16 mouse cellular contexts compared by ENCODE assay signal in the genomic region with DNA sequence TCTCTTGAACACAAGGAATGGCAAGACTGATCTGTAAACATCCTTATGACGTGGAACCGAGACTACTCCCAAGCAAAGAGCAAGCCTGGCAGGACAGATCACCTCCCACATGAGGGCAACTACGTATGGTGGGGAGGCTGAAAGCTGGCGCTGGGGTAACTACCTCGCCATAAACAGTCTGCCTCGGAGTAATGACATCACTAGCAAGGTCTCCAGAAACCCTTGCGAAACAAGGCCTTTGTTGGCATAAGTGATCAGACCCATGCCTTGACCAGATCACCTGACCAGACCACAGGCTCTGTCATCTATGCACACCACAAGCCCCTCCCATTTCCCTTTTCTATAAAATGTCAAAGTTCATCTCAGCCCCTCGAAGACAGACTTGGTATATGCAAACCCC. TPM values are rescaled to one million over a fixed set of nuclear protein-coding genes. Genes with fewer than 3 reads are reported as not detected.
DNase-seq lines count a peak whose midpoint lies in the region; ATAC-seq lines count a peak whose summit lies in the region.
"Had no signal": no experiment of that assay in that cellular context is flagged by ENCODE, and none has a peak within 500 bp of the region (broad histone marks: within the 10 kb centered on the region; RNA-seq: fewer than 3 reads in every experiment).

No protein-coding gene starts in this region.

- no peak overlapping the region for H3K9ac ChIP-seq in midbrain, embryonic 16.5 days (ENCODE audit: low read depth, low read length)
- H3K9ac ChIP-seq in midbrain, embryonic 15.5 days: no peak overlapping the region

- peaks cover 7% of the 10 kb centered on the region for H3K4me1 ChIP-seq in midbrain, embryonic 16.5 days (ENCODE audit: control insufficient read depth, insufficient read depth, low read length)
- H3K4me1 ChIP-seq in midbrain, embryonic 15.5 days: peaks cover 13% of the 10 kb centered on the region

- H3K4me3 ChIP-seq in midbrain, embryonic 16.5 days (ENCODE audit: low read depth, low read length): no peak overlapping the region
- H3K4me3 ChIP-seq in midbrain, embryonic 15.5 days: no peak overlapping the region

- 79% methylated on average over 8 of the region's 8 CpGs for WGBS in midbrain, embryonic 16.5 days
- 82% methylated on average over 8 of the region's 8 CpGs for WGBS in midbrain, embryonic 15.5 days

- peaks cover 2% of the 10 kb centered on the region for H3K36me3 ChIP-seq in midbrain, embryonic 16.5 days (ENCODE audit: control insufficient read depth, insufficient read depth, low read length)
- H3K36me3 ChIP-seq in midbrain, embryonic 15.5 days (replicated peaks): peaks cover 7% of the 10 kb centered on the region; the same call in 1 of the 2 replicates

- H3K27me3 ChIP-seq in midbrain, embryonic 16.5 days (ENCODE audit: control insufficient read depth, insufficient read depth, low read depth, low read length): no peaks in the 10 kb centered on the region
- H3K27me3 ChIP-seq in midbrain, embryonic 15.5 days (replicated peaks): no peaks in the 10 kb centered on the region
- H3K27me3 ChIP-seq: liver, embryonic 15.5 days; Patski had no signal

- no peaks in the 10 kb centered on the region for H3K9me3 ChIP-seq in midbrain, embryonic 16.5 days (replicated peaks; ENCODE audit: control insufficient read depth, low read length, poor library complexity, severe bottlenecking)
- H3K9me3 ChIP-seq in midbrain, embryonic 15.5 days: no peaks in the 10 kb centered on the region
- H3K9me3 ChIP-seq: liver, embryonic 15.5 days; midbrain, embryonic 10.5 days had no signal

- ATAC-seq in megakaryocyte, adult 5-6 weeks (ENCODE audit: poor library complexity, severe bottlenecking): 0 out of 2 replicates have a peak, but pooled peaks have one; percentile 22
- ATAC-seq in midbrain, embryonic 16.5 days: no peak; the same call in 1 of the 2 replicates
- ATAC-seq in midbrain, embryonic 15.5 days (replicated peaks): no peak; the same call in 1 of the 2 replicates

- peak; percentile 18 for DNase-seq in adrenal gland, adult 2 months
- DNase-seq in adrenal gland, postnatal 14 days: no peak
- DNase-seq in lung, postnatal 36 days: peak; percentile 25
- DNase-seq in lung, postnatal 14 days: no peak
- DNase-seq in yolk sac, embryonic 10.5 days (ENCODE audit: low spot score): peak; percentile 42
- DNase-seq: adrenal gland, postnatal 10 days; kidney, adult 11 months; kidney, postnatal 36 days had no signal

- no peak overlapping the region for H3K4me2 ChIP-seq in midbrain, embryonic 16.5 days (ENCODE audit: low read length)
- no peak overlapping the region for H3K4me2 ChIP-seq in midbrain, embryonic 15.5 days

- no peak overlapping the region for H3K27ac ChIP-seq in midbrain, embryonic 16.5 days (ENCODE audit: low read length)
- H3K27ac ChIP-seq in midbrain, embryonic 15.5 days: no peak overlapping the region
- H3K27ac ChIP-seq: liver, embryonic 15.5 days; midbrain, embryonic 10.5 days had no signal

RNA-seq across cellular contexts. Expression of a gene that starts 0.9 kb away (rescaled TPM):
- 10 to 100 TPM; 27.2 to 27.9 TPM for total RNA-seq in adrenal gland, adult 2 months (2021)
- 13.9 and 17.1 TPM in 2 replicates for polyA plus RNA-seq in adrenal gland, adult 2 months (2012; rRNA removed)
- total RNA-seq in adrenal gland, postnatal 14 days (2021): 29.1 and 31.8 TPM in 2 replicates
- 36.7 and 48.1 TPM in 2 replicates for total RNA-seq in megakaryocyte, adult 5-6 weeks (2015)
- total RNA-seq in megakaryocyte, adult 5-6 weeks (2017): 43.0 and 43.7 TPM in 2 replicates
- polyA plus RNA-seq in midbrain, embryonic 16.5 days (2015; fragmentation: Nextera tagmentation; extraction: Ambion mirVana): 71.7 and 73.4 TPM in 2 replicates
- 69.9 and 70.9 TPM in 2 replicates for polyA plus RNA-seq in midbrain, embryonic 15.5 days (2015; fragmentation: Nextera tagmentation; extraction: Ambion mirVana)

RNA-seq across cellular contexts. Expression of a gene that starts 40.6 kb away (rescaled TPM):
- under 1 TPM; 0.07 to 0.12 TPM for total RNA-seq in adrenal gland, adult 2 months (2021)
- polyA plus RNA-seq in adrenal gland, adult 2 months (2012; rRNA removed): 0.04 and 0.06 TPM in 2 replicates
- total RNA-seq in adrenal gland, postnatal 14 days (2021): 0.07 and 0.26 TPM in 2 replicates
- 0.23 and 1.8 TPM in 2 replicates for total RNA-seq in megakaryocyte, adult 5-6 weeks (2015)
- 1.5 and 2.3 TPM in 2 replicates for total RNA-seq in megakaryocyte, adult 5-6 weeks (2017)
- polyA plus RNA-seq in midbrain, embryonic 16.5 days (2015; fragmentation: Nextera tagmentation; extraction: Ambion mirVana): not detected in 2 replicates
- polyA plus RNA-seq in midbrain, embryonic 15.5 days (2015; fragmentation: Nextera tagmentation; extraction: Ambion mirVana): 0.10 TPM in 1 of 2 replicates, not detected in the other
- polyA plus RNA-seq: erythroblast, embryonic 14.5 days; heart, postnatal 0 days; liver, embryonic 15.5 days; midbrain, embryonic 10.5 days had no signal

RNA-seq across cellular contexts. Expression of a gene that starts 59.2 kb away (rescaled TPM):
- total RNA-seq in adrenal gland, adult 2 months (2021): 10 to 100 TPM in 1 of 2 experiments, 1 to 10 TPM in 1; 5.7 to 23.9 TPM
- polyA plus RNA-seq in adrenal gland, adult 2 months (2012; rRNA removed): 0.32 and 0.49 TPM in 2 replicates
- total RNA-seq in adrenal gland, postnatal 14 days (2021): 4.4 and 6.7 TPM in 2 replicates
- not detected in 2 replicates for total RNA-seq in megakaryocyte, adult 5-6 weeks (2015)
- not detected in 2 replicates for total RNA-seq in megakaryocyte, adult 5-6 weeks (2017)
- 9.4 and 9.9 TPM in 2 replicates for polyA plus RNA-seq in midbrain, embryonic 16.5 days (2015; fragmentation: Nextera tagmentation; extraction: Ambion mirVana)
- polyA plus RNA-seq in midbrain, embryonic 15.5 days (2015; fragmentation: Nextera tagmentation; extraction: Ambion mirVana): 7.4 and 8.6 TPM in 2 replicates
- polyA plus RNA-seq: erythroblast, embryonic 14.5 days had no signal

Comparison
In these comparisons a context has a peak if more than half of its experiments do, and no peak if none do; other contexts are left out.
1. DNase-seq: peak in adrenal gland, adult 2 months (single experiment), lung, postnatal 36 days (single experiment) and yolk sac, embryonic 10.5 days (single experiment); none in adrenal gland, postnatal 14 days (single experiment) and lung, postnatal 14 days (single experiment).